23 mouse cellular contexts compared by ENCODE assay signal in genomic region chr9:59721144-59721543, GRCm38 (mm10). TPM values are rescaled to one million over a fixed set of nuclear protein-coding genes. Genes with fewer than 3 reads are reported as not detected.
A peak's percentile ranks its signal among the peaks of the same experiment; 100 is the strongest.
DNase-seq lines count a peak whose midpoint lies in the region; ATAC-seq and TF ChIP-seq lines count a peak whose summit lies in the region.
"Had no signal": no experiment of that assay in that cellular context is flagged by ENCODE, and none has a peak within 500 bp of the region (broad histone marks: within the 10 kb centered on the region; RNA-seq: fewer than 3 reads in every experiment).

No protein-coding gene starts in this region.

- H3K4me1 ChIP-seq in heart, embryonic 10.5 days = peaks cover 17% of the 10 kb centered on the region
- H3K4me1 ChIP-seq in CH12.LX (ENCODE audit: control insufficient read depth in 1 of 2, insufficient read depth in 2 of 2) (peaks cover 0 to 8% of the 10 kb centered on the region in 2 experiments; a peak in 2 of 4 replicates), MEL (ENCODE audit: control insufficient read depth in 1 of 2, insufficient read depth in 2 of 2, low read length in 2 of 2) (peaks cover 0 to 3% of the 10 kb centered on the region in 2 experiments; a peak in 1 of 4 replicates)
- peaks cover 10% of the 10 kb centered on the region for H3K4me1 ChIP-seq in midbrain, embryonic 13.5 days (replicated peaks)

- no peaks in the 10 kb centered on the region for H3K9me3 ChIP-seq in heart, embryonic 10.5 days
- H3K9me3 ChIP-seq in CH12.LX (replicated peaks; ENCODE audit: low read length) = peaks cover 3% of the 10 kb centered on the region
- no peaks in the 10 kb centered on the region for H3K9me3 ChIP-seq in MEL (replicated peaks; ENCODE audit: insufficient read depth, low read length)
- no peaks in the 10 kb centered on the region for H3K9me3 ChIP-seq in midbrain, embryonic 13.5 days
- H3K9me3 ChIP-seq: embryonic facial prominence, embryonic 12.5 days; forebrain, embryonic 13.5 days; forebrain, embryonic 15.5 days; G1E had no signal

- H3K27me3 ChIP-seq in heart, embryonic 10.5 days (ENCODE audit: insufficient read depth, poor library complexity, severe bottlenecking) = no peaks in the 10 kb centered on the region
- H3K27me3 ChIP-seq in CH12.LX (replicated peaks) (peaks cover 14% of the 10 kb centered on the region), MEL (ENCODE audit: control insufficient read depth in 1 of 2, insufficient read depth in 2 of 2, low read length in 2 of 2) (no peaks in the 10 kb centered on the region; a peak in 1 of 4 replicates)
- H3K27me3 ChIP-seq in midbrain, embryonic 13.5 days = no peaks in the 10 kb centered on the region
- H3K27me3 ChIP-seq: embryonic facial prominence, embryonic 12.5 days; forebrain, embryonic 15.5 days had no signal

- no peak overlapping the region for H3K9ac ChIP-seq in CH12.LX (ENCODE audit: insufficient read depth, low read depth)
- no peak overlapping the region for H3K9ac ChIP-seq in MEL (ENCODE audit: control insufficient read depth, low read depth, low read length, poor library complexity, severe bottlenecking)
- H3K9ac ChIP-seq in midbrain, embryonic 13.5 days (replicated peaks) = no peak overlapping the region
- H3K9ac ChIP-seq: embryonic facial prominence, embryonic 12.5 days; forebrain, embryonic 13.5 days; forebrain, embryonic 15.5 days; forebrain, postnatal 0 days had no signal

- H3K36me3 ChIP-seq in heart, embryonic 10.5 days = no peaks in the 10 kb centered on the region
- H3K36me3 ChIP-seq in CH12.LX (replicated peaks in 1 of 2; ENCODE audit: control insufficient read depth in 1 of 2, insufficient read depth in 1 of 2, low read length in 1 of 2) (no peaks in the 10 kb centered on the region), MEL (ENCODE audit: control insufficient read depth in 1 of 2, insufficient read depth in 2 of 2, low read length in 2 of 2) (no peaks in the 10 kb centered on the region)
- H3K36me3 ChIP-seq in midbrain, embryonic 13.5 days = no peaks in the 10 kb centered on the region
- H3K36me3 ChIP-seq: embryonic facial prominence, embryonic 12.5 days; forebrain, embryonic 15.5 days; G1E had no signal

- DNase-seq in heart, embryonic 10.5 days (ENCODE audit: low spot score) = peak; percentile 42
- no peak for DNase-seq in heart, postnatal 4 days
- DNase-seq in CH12.LX (ENCODE audit: extremely low read depth) (no peak), MEL (ENCODE audit: low read depth, low spot score) (no peak)
- DNase-seq: adrenal gland, adult 2 months; adrenal gland, postnatal 10 days; adrenal gland, postnatal 25 days; B cell, adult 2 months; cerebellum, adult 11 months; cerebellum, adult 18-20 months; cerebellum, adult 8-10 months; cerebellum, adult 9-11 months; cerebellum, postnatal 14 days; cerebellum, postnatal 36 days; embryo, embryonic 11 days; forebrain, postnatal 0 days had no signal

- WGBS in heart, embryonic 10.5 days = 79% methylated on average over 5 of the region's 5 CpGs
- 89% methylated on average over 5 of the region's 5 CpGs for WGBS in midbrain, embryonic 13.5 days

- dilution Hi-C loops in CH12.LX (cut with MboI; ENCODE audit: extremely low pct_ligation_motif_present, extremely low pct_unique_long_range_greater_than_20kb, low sequenced_read_pairs) = no loop called here

- H3K79me2 ChIP-seq in CH12.LX (replicated peaks; ENCODE audit: control insufficient read depth, extremely low read depth, insufficient read depth, poor library complexity, severe bottlenecking) (no peaks in the 10 kb centered on the region), MEL (ENCODE audit: control insufficient read depth, insufficient read depth, low read length, poor library complexity) (no peaks in the 10 kb centered on the region)

- H3K4me2 ChIP-seq in CH12.LX (ENCODE audit: insufficient read depth, low read depth, poor library complexity, severe bottlenecking) = no peak overlapping the region
- no peak overlapping the region for H3K4me2 ChIP-seq in midbrain, embryonic 13.5 days (replicated peaks)
- H3K4me2 ChIP-seq: embryonic facial prominence, embryonic 12.5 days; forebrain, embryonic 13.5 days; forebrain, embryonic 15.5 days had no signal

- no peak for ATAC-seq in midbrain, embryonic 13.5 days
- ATAC-seq: CD4-positive, CD25-positive, alpha-beta regulatory T cell, adult 4 months; forebrain, embryonic 13.5 days; forebrain, embryonic 15.5 days; forebrain, postnatal 0 days had no signal

- no peak overlapping the region for H3K27ac ChIP-seq in heart, embryonic 10.5 days
- H3K27ac ChIP-seq in CH12.LX (ENCODE audit: insufficient read depth, low read depth) (no peak overlapping the region), MEL (ENCODE audit: control insufficient read depth, low read depth, low read length) (no peak overlapping the region)
- no peak overlapping the region for H3K27ac ChIP-seq in midbrain, embryonic 13.5 days
- H3K27ac ChIP-seq: embryonic facial prominence, embryonic 12.5 days; forebrain, embryonic 13.5 days; forebrain, embryonic 15.5 days had no signal

- in situ Hi-C loops in CH12.LX (cut with MboI; ENCODE audit: low pct_ligation_motif_present, low pct_unique_long_range_greater_than_20kb, low sequenced_read_pairs) = loop anchor here (5.0 kb wide), 1 partner anchor 236 kb away; no protein-coding TSS in a partner anchor

- TF ChIP-seq RAD21 in CH12.LX (IDR thresholded peaks at IDR 0.05; ENCODE audit: low read depth, low read length) (no peak), MEL (IDR thresholded peaks at IDR 0.05; ENCODE audit: low read depth, low read length) (no peak)

- TF ChIP-seq POLR2A in CH12.LX (IDR thresholded peaks at IDR 0.05; ENCODE audit: low read depth, low read length) (no peak), MEL (IDR thresholded peaks at IDR 0.05; ENCODE audit: control insufficient read depth in 1 of 2, insufficient read depth in 1 of 2, low read depth in 1 of 2, low read length in 2 of 2, poor library complexity in 1 of 2) (no peak)

- H3K4me3 ChIP-seq in heart, embryonic 10.5 days = no peak overlapping the region
- H3K4me3 ChIP-seq in CH12.LX (replicated peaks in 1 of 3; ENCODE audit: low read depth in 2 of 3, low read length in 2 of 3, poor library complexity in 1 of 3) (no peak overlapping the region), MEL (ENCODE audit: control insufficient read depth in 1 of 2, insufficient read depth in 1 of 2, low read depth in 2 of 2, low read length in 2 of 2) (no peak overlapping the region)
- no peak overlapping the region for H3K4me3 ChIP-seq in midbrain, embryonic 13.5 days (replicated peaks)
- H3K4me3 ChIP-seq: embryonic facial prominence, embryonic 12.5 days; forebrain, embryonic 13.5 days; forebrain, embryonic 15.5 days had no signal

- TF ChIP-seq EP300 in CH12.LX (IDR thresholded peaks at IDR 0.05; ENCODE audit: low read length) = no peak
- TF ChIP-seq EP300 in MEL (IDR thresholded peaks at IDR 0.05; ENCODE audit: low read depth in 1 of 2, low read length in 2 of 2) = no peak

- TF ChIP-seq CTCF in CH12.LX (conservative IDR thresholded peaks at IDR 0.05 in 1 of 2, IDR thresholded peaks at IDR 0.05 in 1 of 2; ENCODE audit: low read depth in 2 of 2, low read length in 2 of 2) = no peak
- TF ChIP-seq CTCF in MEL (IDR thresholded peaks at IDR 0.05 in 2 of 3, conservative IDR thresholded peaks at IDR 0.05 in 1 of 3; ENCODE audit: control insufficient read depth in 1 of 3, insufficient read depth in 1 of 3, low read depth in 2 of 3, low read length in 3 of 3, poor library complexity in 1 of 3, severe bottlenecking in 1 of 3) = no peak

TF ChIP-seq in CH12.LX, 34 proteins besides CTCF, POLR2A, EP300 and RAD21:
- no peak for TF ChIP-seq E2F4 (IDR thresholded peaks at IDR 0.05; ENCODE audit: insufficient replicate concordance, low read depth, low read length)
- TF ChIP-seq MAFK (IDR thresholded peaks at IDR 0.05; ENCODE audit: insufficient replicate concordance, low read length) = peak; percentile 80

TF ChIP-seq in MEL, 35 proteins besides CTCF, POLR2A, EP300 and RAD21:
- TF ChIP-seq MAFK (IDR thresholded peaks at IDR 0.05; ENCODE audit: borderline replicate concordance, low read depth, low read length) = peak; percentile 20; the same call in 1 of the 2 replicates
- no peak for TF ChIP-seq E2F4 (IDR thresholded peaks at IDR 0.05; ENCODE audit: borderline replicate concordance, low read depth, low read length)

RNA-seq across cellular contexts. Expression of gene Senp8, which starts 29.4 kb away (rescaled TPM):
- 12.4 and 14.4 TPM in 2 replicates for polyA plus RNA-seq in heart, embryonic 10.5 days (2016; fragmentation: Nextera tagmentation; extraction: Ambion mirVana)
- total RNA-seq in heart, postnatal 4 days (2021) = 1 to 10 TPM; 4.3 to 4.4 TPM
- total RNA-seq in CH12.LX (2012; rRNA removed) = 3.5 and 5.2 TPM in 2 replicates
- 7.4 and 8.5 TPM in 2 replicates for total RNA-seq in CH12.LX (2014; rRNA removed)
- polyA plus RNA-seq in CH12.LX (2012; ENCODE audit: insufficient read length, low read depth) = 6.1 TPM in 2 replicates
- 2.7 TPM in 2 replicates for total RNA-seq in MEL (2012; rRNA removed)
- polyA plus RNA-seq in MEL (2012; ENCODE audit: insufficient read depth in 1 of 2, insufficient read length in 2 of 2, low read depth in 1 of 2, low replicate concordance in 2 of 2, missing spikeins in 1 of 2) = 1 to 10 TPM in 1 of 2 experiments, not detected in 1; 5.5 TPM
- polyA plus RNA-seq in midbrain, embryonic 13.5 days (2015; fragmentation: Nextera tagmentation; extraction: Ambion mirVana) = 14.4 and 16.3 TPM in 2 replicates

RNA-seq across cellular contexts. Expression of gene Myo9a, which starts 29.6 kb away (rescaled TPM):
- 9.5 and 10.2 TPM in 2 replicates for polyA plus RNA-seq in heart, embryonic 10.5 days (2016; fragmentation: Nextera tagmentation; extraction: Ambion mirVana)
- total RNA-seq in heart, postnatal 4 days (2021) = 10 to 100 TPM; 21.5 to 23.4 TPM
- total RNA-seq in CH12.LX (2012; rRNA removed) (1.7 and 2.0 TPM in 2 replicates), CH12.LX (2014; rRNA removed) (1.6 and 2.1 TPM in 2 replicates), MEL (2012; rRNA removed) (3.3 and 3.8 TPM in 2 replicates)
- polyA plus RNA-seq in CH12.LX (2012; ENCODE audit: insufficient read length, low read depth) (1.7 and 2.6 TPM in 2 replicates), MEL (2012; ENCODE audit: insufficient read depth in 1 of 2, insufficient read length in 2 of 2, low read depth in 1 of 2, low replicate concordance in 2 of 2, missing spikeins in 1 of 2) (100 to 1,000 TPM in 1 of 2 experiments, 1 to 10 TPM in 1; 4.5 to 131 TPM)
- polyA plus RNA-seq in midbrain, embryonic 13.5 days (2015; fragmentation: Nextera tagmentation; extraction: Ambion mirVana) = 24.5 and 25.7 TPM in 2 replicates

RNA-seq across cellular contexts. Expression of gene Gramd2, which starts 41.2 kb away (rescaled TPM):
- 0.10 and 0.18 TPM in 2 replicates for polyA plus RNA-seq in heart, embryonic 10.5 days (2016; fragmentation: Nextera tagmentation; extraction: Ambion mirVana)
- total RNA-seq in heart, postnatal 4 days (2021) = under 1 TPM in 1 of 2 experiments, not detected in 1; 0.11 TPM
- total RNA-seq in CH12.LX (2012; rRNA removed) = not detected in 2 replicates
- 0.32 TPM in 1 of 2 replicates, not detected in the other for total RNA-seq in CH12.LX (2014; rRNA removed)
- polyA plus RNA-seq in CH12.LX (2012; ENCODE audit: insufficient read length, low read depth) = 0.23 and 0.61 TPM in 2 replicates
- total RNA-seq in MEL (2012; rRNA removed) = not detected in 2 replicates
- polyA plus RNA-seq in MEL (2012; ENCODE audit: insufficient read depth in 1 of 2, insufficient read length in 2 of 2, low read depth in 1 of 2, low replicate concordance in 2 of 2, missing spikeins in 1 of 2) = under 1 TPM in 1 of 2 experiments, not detected in 1; 0.04 TPM
- 1.2 and 2.1 TPM in 2 replicates for polyA plus RNA-seq in midbrain, embryonic 13.5 days (2015; fragmentation: Nextera tagmentation; extraction: Ambion mirVana)
- total RNA-seq: common myeloid progenitor, adult 5-6 weeks; G1E had no signal
- polyA plus RNA-seq: CD4-positive, CD25-positive, alpha-beta regulatory T cell, adult 4 months; G1E had no signal
